Comparison of ENCODE assay signal across 17 mouse cellular contexts in the genomic region with DNA sequence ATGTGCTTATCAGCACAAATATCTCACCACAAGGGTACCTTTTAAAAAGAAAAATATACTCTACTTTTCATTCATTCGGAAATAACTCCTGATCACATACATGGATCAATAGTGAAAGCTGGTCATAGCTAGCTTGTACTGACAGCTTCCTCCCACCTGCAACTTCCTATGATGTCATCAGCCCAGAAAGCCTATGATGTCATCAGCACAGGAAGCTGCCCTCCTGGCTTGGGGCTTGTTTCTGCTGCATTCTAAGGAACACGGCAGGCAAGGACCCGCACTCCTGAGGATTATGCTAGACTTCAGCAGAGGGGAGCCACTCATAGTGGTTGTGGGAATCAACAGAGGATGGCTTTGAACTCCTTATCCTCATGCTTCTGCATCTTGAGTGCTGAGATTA.
DNase-seq lines count a peak whose midpoint lies in the region; TF ChIP-seq lines count a peak whose summit lies in the region.
"Had no signal": no experiment of that assay in that cellular context is flagged by ENCODE, and none has a peak within 500 bp of the region (broad histone marks: within the 10 kb centered on the region; RNA-seq: fewer than 3 reads in every experiment).

No protein-coding gene starts in this region.

- H3K79me2 ChIP-seq in CH12.LX (replicated peaks; ENCODE audit: control insufficient read depth, extremely low read depth, insufficient read depth, poor library complexity, severe bottlenecking): peaks cover 37% of the 10 kb centered on the region

- no peaks in the 10 kb centered on the region for H3K9me3 ChIP-seq in CH12.LX (replicated peaks; ENCODE audit: low read length)
- H3K9me3 ChIP-seq: G1E had no signal

- DNase-seq in layer of hippocampus, adult 2 months (ENCODE audit: low spot score in 2 of 2): no peak
- no peak for DNase-seq in layer of hippocampus, adult 9-11 months
- DNase-seq in CH12.LX (ENCODE audit: extremely low read depth): no peak
- no peak for DNase-seq in left cerebral cortex, adult 9 months (ENCODE audit: low spot score in 2 of 2)
- DNase-seq: adrenal gland, adult 2 months; adrenal gland, adult 8-10 months; adrenal gland, postnatal 10 days; adrenal gland, postnatal 14 days; adrenal gland, postnatal 25 days; adrenal gland, postnatal 36 days; B cell, adult 2 months; cerebellum, adult 11 months; cerebellum, adult 11-12 months; cerebellum, adult 18-20 months; cerebellum, adult 2 months had no signal

- H3K9ac ChIP-seq in CH12.LX (ENCODE audit: insufficient read depth, low read depth): no peak overlapping the region

- H3K27me3 ChIP-seq in CH12.LX (replicated peaks): no peaks in the 10 kb centered on the region
- H3K27me3 ChIP-seq: Patski had no signal

- peaks cover 83 to 97% of the 10 kb centered on the region in 2 experiments for H3K36me3 ChIP-seq in CH12.LX (replicated peaks in 1 of 2; ENCODE audit: control insufficient read depth in 1 of 2, insufficient read depth in 1 of 2, low read length in 1 of 2)
- H3K36me3 ChIP-seq: G1E had no signal

- 0 out of 2 replicates have a peak, but pooled peaks have one; percentile 17 for TF ChIP-seq CTCF in layer of hippocampus, adult 2 months (conservative IDR thresholded peaks at IDR 0.05)
- no peak for TF ChIP-seq CTCF in CH12.LX (conservative IDR thresholded peaks at IDR 0.05 in 1 of 2, IDR thresholded peaks at IDR 0.05 in 1 of 2; ENCODE audit: low read depth in 2 of 2, low read length in 2 of 2)

- H3K4me2 ChIP-seq in CH12.LX (ENCODE audit: insufficient read depth, low read depth, poor library complexity, severe bottlenecking): no peak overlapping the region

- no peak for TF ChIP-seq RAD21 in CH12.LX (IDR thresholded peaks at IDR 0.05; ENCODE audit: low read depth, low read length)

- H3K4me1 ChIP-seq in CH12.LX (ENCODE audit: control insufficient read depth in 1 of 2, insufficient read depth in 2 of 2): peaks cover 0 to 51% of the 10 kb centered on the region in 2 experiments; a peak in 2 of 4 replicates

- H3K27ac ChIP-seq in layer of hippocampus, adult 2 months: no peak overlapping the region
- H3K27ac ChIP-seq in CH12.LX (ENCODE audit: insufficient read depth, low read depth): no peak overlapping the region

- H3K4me3 ChIP-seq in layer of hippocampus, adult 2 months: no peak overlapping the region
- H3K4me3 ChIP-seq in CH12.LX (replicated peaks in 1 of 3; ENCODE audit: low read depth in 2 of 3, low read length in 2 of 3, poor library complexity in 1 of 3): no peak overlapping the region

- TF ChIP-seq POLR2A in CH12.LX (IDR thresholded peaks at IDR 0.05; ENCODE audit: low read depth, low read length): no peak

- in situ Hi-C loops in CH12.LX (cut with MboI; ENCODE audit: low pct_ligation_motif_present, low pct_unique_long_range_greater_than_20kb, low sequenced_read_pairs): no loop called here

- TF ChIP-seq EP300 in CH12.LX (IDR thresholded peaks at IDR 0.05; ENCODE audit: low read length): no peak

- dilution Hi-C loops in CH12.LX (cut with MboI; ENCODE audit: extremely low pct_ligation_motif_present, extremely low pct_unique_long_range_greater_than_20kb, low sequenced_read_pairs): no loop called here

TF ChIP-seq in CH12.LX, 34 proteins besides CTCF, POLR2A, EP300 and RAD21:
- no peak for TF ChIP-seq ZKSCAN1 (IDR thresholded peaks at IDR 0.05; ENCODE audit: borderline replicate concordance, low read depth, low read length)
- TF ChIP-seq SIN3A (IDR thresholded peaks at IDR 0.05; ENCODE audit: low read length): no peak
- no peak for TF ChIP-seq ZC3H11A (IDR thresholded peaks at IDR 0.05; ENCODE audit: low read depth, low read length)
- no peak for TF ChIP-seq CHD1 (IDR thresholded peaks at IDR 0.05; ENCODE audit: low read depth, low read length)
- TF ChIP-seq ETS1 (conservative IDR thresholded peaks at IDR 0.05; ENCODE audit: low read depth, low read length): 0 out of 2 replicates have a peak, but pooled peaks have one; percentile 16
- TF ChIP-seq MAZ (IDR thresholded peaks at IDR 0.05; ENCODE audit: low read depth, low read length): no peak
- no peak for TF ChIP-seq TBP (conservative IDR thresholded peaks at IDR 0.05; ENCODE audit: low read depth, low read length)
- TF ChIP-seq MYC (IDR thresholded peaks at IDR 0.05; ENCODE audit: low read depth, low read length): no peak
- no peak for TF ChIP-seq GABPA (IDR thresholded peaks at IDR 0.05; ENCODE audit: insufficient replicate concordance, low read depth, low read length)
- TF ChIP-seq ZMIZ1 (IDR thresholded peaks at IDR 0.05; ENCODE audit: low read depth, low read length): no peak
- TF ChIP-seq KAT2A (IDR thresholded peaks at IDR 0.05; ENCODE audit: insufficient replicate concordance, low read length): no peak
- TF ChIP-seq JUN (IDR thresholded peaks at IDR 0.05; ENCODE audit: insufficient read depth, low read depth, low read length): peak; percentile 63
- no peak for TF ChIP-seq UBTF (IDR thresholded peaks at IDR 0.05; ENCODE audit: low read depth, low read length)
- TF ChIP-seq JUND (conservative IDR thresholded peaks at IDR 0.05; ENCODE audit: low read depth, low read length): 0 out of 2 replicates have a peak, but pooled peaks have one; percentile 22
- TF ChIP-seq IRF4 (IDR thresholded peaks at IDR 0.05; ENCODE audit: low read depth, low read length): no peak
- no peak for TF ChIP-seq ELF1 (IDR thresholded peaks at IDR 0.05; ENCODE audit: low read depth, low read length)
- TF ChIP-seq MAFK (IDR thresholded peaks at IDR 0.05; ENCODE audit: insufficient replicate concordance, low read length): no peak
- peak; percentile 72 for TF ChIP-seq MEF2A (IDR thresholded peaks at IDR 0.05; ENCODE audit: borderline replicate concordance, low read depth, low read length)
- no peak for TF ChIP-seq RCOR1 (conservative IDR thresholded peaks at IDR 0.05; ENCODE audit: low read depth, low read length)
- no peak for TF ChIP-seq MAX (IDR thresholded peaks at IDR 0.05; ENCODE audit: low read length)
- no peak for TF ChIP-seq HCFC1 (IDR thresholded peaks at IDR 0.05; ENCODE audit: low read depth, low read length)
- TF ChIP-seq PAX5 (IDR thresholded peaks at IDR 0.05; ENCODE audit: low read length): no peak
- TF ChIP-seq NRF1 (IDR thresholded peaks at IDR 0.05; ENCODE audit: low read depth, low read length): no peak
- no peak for TF ChIP-seq USF2 (conservative IDR thresholded peaks at IDR 0.05; ENCODE audit: low read depth, low read length)
- no peak for TF ChIP-seq USF1 (IDR thresholded peaks at IDR 0.05; ENCODE audit: low read depth, low read length)
